Mouse (Mus musculus) G1E (cell line): ENCODE data around the gene Psma7.

Experiments
- CTCF ChIP-seq: IDR thresholded peaks from 2 replicates; pipeline ENCODE4 v1.5.1; 2012; ENCODE audit warnings: low read depth, low read length, inconsistent platforms, mixed read lengths
- GATA1 ChIP-seq: IDR thresholded peaks from 2 replicates; pipeline ENCODE4 v1.6.1; 2012; ENCODE audit warnings: borderline replicate concordance, low read length, inconsistent platforms, mixed read lengths

DNA sequence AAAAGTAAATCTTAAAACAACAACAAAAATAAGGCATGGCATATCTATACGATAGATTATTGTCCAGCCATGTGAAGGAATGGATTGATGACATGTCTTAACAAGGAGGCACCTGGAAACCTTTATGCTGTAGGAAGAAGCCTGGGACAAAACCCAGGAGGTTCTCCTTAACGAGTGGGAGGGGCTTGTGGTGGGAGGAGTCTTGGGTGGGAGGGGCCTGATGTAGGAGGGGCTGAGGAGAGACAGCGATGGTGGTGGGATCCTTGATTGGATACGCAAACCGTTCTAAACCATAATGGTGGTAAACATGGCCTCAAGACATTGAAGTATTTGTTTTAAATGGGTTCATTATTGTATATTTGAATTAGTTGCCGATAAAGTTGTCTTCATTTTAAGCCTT, 30.9 kb downstream of the Psma7 start:
- TF ChIP-seq GATA1, result no peak
- no peak for TF ChIP-seq CTCF
